Mouse (Mus musculus): ENCODE results near the gene Tbc1d15.

DNA sequence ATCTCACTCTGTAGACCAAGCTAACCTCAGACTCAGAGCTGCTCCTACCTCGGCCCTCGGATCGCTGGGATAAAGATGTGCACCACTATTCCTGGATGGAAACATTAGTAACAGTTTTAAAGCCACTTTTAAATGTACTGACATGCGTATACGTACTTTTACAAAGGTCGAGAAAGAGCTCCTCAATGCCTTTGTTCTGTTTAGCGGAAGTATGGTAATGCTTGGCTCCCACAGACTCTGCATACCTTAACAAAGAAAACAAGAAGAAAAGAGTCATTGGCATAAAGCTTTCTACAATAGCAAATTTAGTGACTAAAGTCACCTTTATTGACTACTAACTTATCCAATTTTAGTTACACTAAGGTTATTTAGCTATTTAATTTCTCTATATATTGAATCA is 43.4 kb upstream of the Tbc1d15 start:
- no peak for TF ChIP-seq USF1 (IDR thresholded peaks at IDR 0.05; ENCODE audit: low read depth)
- no peak for TF ChIP-seq CTCF (IDR thresholded peaks at IDR 0.05; ENCODE audit: control insufficient read depth, insufficient read depth, insufficient read length)
- no peak for TF ChIP-seq MYOG (IDR thresholded peaks at IDR 0.05; ENCODE audit: control insufficient read depth, extremely low read depth, insufficient read length)
- no peak for TF ChIP-seq MAX (IDR thresholded peaks at IDR 0.05)
- no peak for TF ChIP-seq CEBPB (IDR thresholded peaks at IDR 0.05; ENCODE audit: low read depth)

Measured in C2C12 (cell line).